Mouse (Mus musculus) leukemia stem cell, adult 10-12 weeks (primary cell): Measurements from ENCODE around the gene Usp40. TPM values are rescaled to one million over a fixed set of nuclear protein-coding genes. Genes with fewer than 3 reads are reported as not detected.

Experiments
- polyA plus RNA-seq: library from polyadenylated mRNA; stranded (reverse); fragments of >175 nt; gene quantifications from 2 replicates; pipeline ENCODE4 v1.2.3, GENCODE M21; 2012; ENCODE audit warnings: low replicate concordance

Gene Usp40
- polyA plus RNA-seq = 0.35 and 0.73 TPM in 2 replicates

GRCm38 (mm10) chr1:88008211-88008697 is at the start of gene Usp40:
Gene Usp40, minus strand, starts transcription at chr1:88008551.

GRCm38 (mm10) chr1:88055088-88055487 is 46.7 kb upstream of the Usp40 start, which contains the start of gene Ugt1a10:
Gene Ugt1a10, plus strand, starts transcription at chr1:88055388.

Other genes with a start within 250 kb of the Usp40 start
- gene Sag, start 204.9 kb downstream of the Usp40 start, polyA plus RNA-seq = 0.32 TPM in 1 of 2 replicates, not detected in the other
- 9.5 and 13.2 TPM in 2 replicates for gene Dgkd, start 155.3 kb downstream of the Usp40 start, polyA plus RNA-seq
- gene Ugt1a10, start 46.8 kb upstream of the Usp40 start, polyA plus RNA-seq = 0.50 TPM in 1 of 2 replicates, not detected in the other
- not detected in 2 replicates for gene Ugt1a9, start 62.2 kb upstream of the Usp40 start, polyA plus RNA-seq
- gene Ugt1a8, start 79.3 kb upstream of the Usp40 start, polyA plus RNA-seq = not detected in 2 replicates
- 0.88 TPM in 1 of 2 replicates, not detected in the other for gene Ugt1a7c, start 86.5 kb upstream of the Usp40 start, polyA plus RNA-seq
- not detected in 2 replicates for gene Ugt1a6b, start 94.7 kb upstream of the Usp40 start, polyA plus RNA-seq
- gene Ugt1a6a, start 126.3 kb upstream of the Usp40 start, polyA plus RNA-seq = 0.42 TPM in 1 of 2 replicates, not detected in the other
- not detected in 2 replicates for gene Ugt1a5, start 157.5 kb upstream of the Usp40 start, polyA plus RNA-seq
- not detected in 2 replicates for gene Ugt1a2, start 192.1 kb upstream of the Usp40 start, polyA plus RNA-seq
- gene Dnajb3, start 197.2 kb upstream of the Usp40 start, polyA plus RNA-seq = 6.4 and 7.3 TPM in 2 replicates
- gene Ugt1a1, start 203.4 kb upstream of the Usp40 start, polyA plus RNA-seq = 0.21 TPM in 1 of 2 replicates, not detected in the other
- gene Mroh2a, start 218.4 kb upstream of the Usp40 start, polyA plus RNA-seq = 0.09 TPM in 1 of 2 replicates, not detected in the other